8 mouse cellular contexts compared by ENCODE assay signal in the genomic region with DNA sequence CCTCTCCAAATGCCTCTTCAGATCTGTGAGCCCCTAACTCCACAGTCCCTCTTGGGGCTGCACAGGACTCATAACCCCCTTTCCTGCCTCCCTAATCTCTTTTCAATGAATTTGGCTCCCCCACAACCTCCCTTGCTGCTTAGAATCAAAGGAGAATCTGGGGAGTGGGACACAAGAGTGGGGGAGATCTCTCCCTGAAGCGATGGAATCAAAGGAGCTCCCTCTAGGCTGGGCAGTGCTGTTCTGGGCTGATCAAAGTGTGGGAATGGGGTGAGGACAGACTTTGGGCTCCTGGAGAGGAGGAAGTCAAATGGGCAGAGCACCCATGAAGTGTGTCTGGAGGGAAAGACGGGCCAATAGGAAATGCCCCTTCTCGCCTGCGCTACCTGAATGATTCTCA. TPM values are rescaled to one million over a fixed set of nuclear protein-coding genes. Genes with fewer than 3 reads are reported as not detected.
DNase-seq lines count a peak whose midpoint lies in the region; ATAC-seq and TF ChIP-seq lines count a peak whose summit lies in the region.

No protein-coding gene starts in this region.

- H3K4me2 ChIP-seq in heart, embryonic 12.5 days: peak overlapping the region; percentile 94
- peak overlapping the region; percentile 93 for H3K4me2 ChIP-seq in embryonic facial prominence, embryonic 12.5 days (replicated peaks)
- H3K4me2 ChIP-seq in intestine, embryonic 15.5 days (replicated peaks): peak overlapping the region; percentile 93
- H3K4me2 ChIP-seq in midbrain, postnatal 0 days (ENCODE audit: low read depth, low read length, poor library complexity, severe bottlenecking): peak overlapping the region; percentile 96

- DNase-seq in heart, adult 8-10 months (ENCODE audit: low spot score): no peak
- no peak for DNase-seq in midbrain, postnatal 0 days (ENCODE audit: low spot score)
- DNase-seq in urinary bladder, postnatal 36 days (ENCODE audit: low spot score in 2 of 2): no peak
- no peak for DNase-seq in cerebellum, adult 18-20 months
- DNase-seq in frontal cortex, adult 2 months (ENCODE audit: extremely low spot score in 1 of 2, low spot score in 1 of 2): no peak

- peaks cover 50% of the 10 kb centered on the region for H3K4me1 ChIP-seq in heart, embryonic 12.5 days (replicated peaks)
- peaks cover 42% of the 10 kb centered on the region for H3K4me1 ChIP-seq in embryonic facial prominence, embryonic 12.5 days
- peaks cover 38% of the 10 kb centered on the region for H3K4me1 ChIP-seq in intestine, embryonic 15.5 days (replicated peaks)
- H3K4me1 ChIP-seq in midbrain, postnatal 0 days (ENCODE audit: insufficient read depth, low read length): peaks cover 11% of the 10 kb centered on the region

- peak overlapping the region; percentile 83 for H3K4me3 ChIP-seq in heart, embryonic 12.5 days
- peak overlapping the region; percentile 94 for H3K4me3 ChIP-seq in embryonic facial prominence, embryonic 12.5 days
- peak overlapping the region; percentile 76 for H3K4me3 ChIP-seq in intestine, embryonic 15.5 days (replicated peaks)
- peak overlapping the region; percentile 59 for H3K4me3 ChIP-seq in midbrain, postnatal 0 days (ENCODE audit: low read depth, low read length)

- peak overlapping the region; percentile 95 for H3K27ac ChIP-seq in heart, embryonic 12.5 days (ENCODE audit: poor library complexity, severe bottlenecking)
- peak overlapping the region; percentile 97 for H3K27ac ChIP-seq in embryonic facial prominence, embryonic 12.5 days
- H3K27ac ChIP-seq in intestine, embryonic 15.5 days: peak overlapping the region; percentile 97; the same call in 1 of the 2 replicates
- H3K27ac ChIP-seq in midbrain, postnatal 0 days (ENCODE audit: low read depth, low read length): 0 out of 2 replicates have a peak overlapping the region, but pooled peaks have one; percentile 26

- no peak for TF ChIP-seq CTCF in midbrain, postnatal 0 days (IDR thresholded peaks at IDR 0.05)

- H3K36me3 ChIP-seq in heart, embryonic 12.5 days: peaks cover 32% of the 10 kb centered on the region
- H3K36me3 ChIP-seq in embryonic facial prominence, embryonic 12.5 days: peaks cover 29% of the 10 kb centered on the region
- H3K36me3 ChIP-seq in intestine, embryonic 15.5 days: peaks cover 14% of the 10 kb centered on the region
- H3K36me3 ChIP-seq in midbrain, postnatal 0 days (ENCODE audit: insufficient read depth, low read length): 0 out of 2 replicates have a peak, but pooled peaks cover 4% of the 10 kb centered on the region

- 23% methylated on average over 4 of the region's 4 CpGs for WGBS in heart, embryonic 12.5 days
- 3% methylated on average over 4 of the region's 4 CpGs for WGBS in embryonic facial prominence, embryonic 12.5 days
- WGBS in intestine, embryonic 15.5 days: 14% methylated on average over 4 of the region's 4 CpGs
- WGBS in midbrain, postnatal 0 days: 22% methylated on average over 4 of the region's 4 CpGs

- ATAC-seq in heart, embryonic 12.5 days (ENCODE audit: insufficient number of reproducible peaks, low FRiP score): no peak
- no peak for ATAC-seq in embryonic facial prominence, embryonic 12.5 days (ENCODE audit: insufficient number of reproducible peaks, insufficient read depth, low FRiP score, low TSS enrichment)
- ATAC-seq in intestine, embryonic 15.5 days: no peak
- no peak for ATAC-seq in midbrain, postnatal 0 days (ENCODE audit: low FRiP score)

- H3K27me3 ChIP-seq in heart, embryonic 12.5 days (replicated peaks): no peaks in the 10 kb centered on the region
- H3K27me3 ChIP-seq in embryonic facial prominence, embryonic 12.5 days: no peaks in the 10 kb centered on the region
- no peaks in the 10 kb centered on the region for H3K27me3 ChIP-seq in intestine, embryonic 15.5 days (replicated peaks)
- H3K27me3 ChIP-seq in midbrain, postnatal 0 days (ENCODE audit: insufficient read depth, low read length): peaks cover 22% of the 10 kb centered on the region

- H3K9me3 ChIP-seq in heart, embryonic 12.5 days (replicated peaks): no peaks in the 10 kb centered on the region
- no peaks in the 10 kb centered on the region for H3K9me3 ChIP-seq in embryonic facial prominence, embryonic 12.5 days
- no peaks in the 10 kb centered on the region for H3K9me3 ChIP-seq in intestine, embryonic 15.5 days
- no peaks in the 10 kb centered on the region for H3K9me3 ChIP-seq in midbrain, postnatal 0 days (ENCODE audit: low read length)

- peak overlapping the region; percentile 96 for H3K9ac ChIP-seq in heart, embryonic 12.5 days
- peak overlapping the region; percentile 97 for H3K9ac ChIP-seq in embryonic facial prominence, embryonic 12.5 days
- peak overlapping the region; percentile 90 for H3K9ac ChIP-seq in intestine, embryonic 15.5 days
- no peak overlapping the region for H3K9ac ChIP-seq in midbrain, postnatal 0 days (replicated peaks; ENCODE audit: low read length, poor library complexity, severe bottlenecking)

RNA-seq across cellular contexts. Expression of a gene that starts 1.5 kb away (rescaled TPM):
- 53.1 and 55.6 TPM in 2 replicates for polyA plus RNA-seq in heart, embryonic 12.5 days (2016; fragmentation: Nextera tagmentation; extraction: Ambion mirVana)
- 10 to 100 TPM; 43.7 to 47.3 (median 46.3) TPM for total RNA-seq in heart, adult 8-10 months (2022)
- polyA plus RNA-seq in embryonic facial prominence, embryonic 12.5 days (2016; fragmentation: Nextera tagmentation; extraction: Ambion mirVana): 87.3 and 91.6 TPM in 2 replicates
- polyA plus RNA-seq in intestine, embryonic 15.5 days (2015; fragmentation: Nextera tagmentation; extraction: Ambion mirVana): 36.7 and 37.6 TPM in 2 replicates
- 14.0 and 16.0 TPM in 2 replicates for total RNA-seq in midbrain, postnatal 0 days (2014; rRNA removed)
- 4.7 and 4.9 TPM in 2 replicates for polyA plus RNA-seq in midbrain, postnatal 0 days (2015; fragmentation: Nextera tagmentation; extraction: Ambion mirVana)
- 5.6 and 6.0 TPM in 2 replicates for polyA plus RNA-seq in frontal cortex, adult 2 months (2012; rRNA removed)

RNA-seq across cellular contexts. Expression of a gene that starts 18.0 kb away (rescaled TPM):
- 9.4 and 10.2 TPM in 2 replicates for polyA plus RNA-seq in heart, embryonic 12.5 days (2016; fragmentation: Nextera tagmentation; extraction: Ambion mirVana)
- total RNA-seq in heart, adult 8-10 months (2022): 1 to 10 TPM; 1.3 to 2.1 (median 2.0) TPM
- polyA plus RNA-seq in embryonic facial prominence, embryonic 12.5 days (2016; fragmentation: Nextera tagmentation; extraction: Ambion mirVana): 16.0 and 18.8 TPM in 2 replicates
- 14.3 and 15.9 TPM in 2 replicates for polyA plus RNA-seq in intestine, embryonic 15.5 days (2015; fragmentation: Nextera tagmentation; extraction: Ambion mirVana)
- 28.9 and 30.4 TPM in 2 replicates for total RNA-seq in midbrain, postnatal 0 days (2014; rRNA removed)
- 27.0 and 27.8 TPM in 2 replicates for polyA plus RNA-seq in midbrain, postnatal 0 days (2015; fragmentation: Nextera tagmentation; extraction: Ambion mirVana)
- 32.6 and 34.6 TPM in 2 replicates for polyA plus RNA-seq in frontal cortex, adult 2 months (2012; rRNA removed)

RNA-seq across cellular contexts. Expression of a gene that starts 37.2 kb away (rescaled TPM):
- polyA plus RNA-seq in heart, embryonic 12.5 days (2016; fragmentation: Nextera tagmentation; extraction: Ambion mirVana): 46.3 and 47.0 TPM in 2 replicates
- 10 to 100 TPM; 11.5 to 13.2 (median 12.4) TPM for total RNA-seq in heart, adult 8-10 months (2022)
- 87.1 and 93.4 TPM in 2 replicates for polyA plus RNA-seq in embryonic facial prominence, embryonic 12.5 days (2016; fragmentation: Nextera tagmentation; extraction: Ambion mirVana)
- 63.9 and 64.8 TPM in 2 replicates for polyA plus RNA-seq in intestine, embryonic 15.5 days (2015; fragmentation: Nextera tagmentation; extraction: Ambion mirVana)
- total RNA-seq in midbrain, postnatal 0 days (2014; rRNA removed): 11.6 and 17.5 TPM in 2 replicates
- 10.3 and 10.9 TPM in 2 replicates for polyA plus RNA-seq in midbrain, postnatal 0 days (2015; fragmentation: Nextera tagmentation; extraction: Ambion mirVana)
- polyA plus RNA-seq in frontal cortex, adult 2 months (2012; rRNA removed): 8.5 and 9.0 TPM in 2 replicates

RNA-seq across cellular contexts. Expression of a gene that starts 43.9 kb away (rescaled TPM):
- 106 and 107 TPM in 2 replicates for polyA plus RNA-seq in heart, embryonic 12.5 days (2016; fragmentation: Nextera tagmentation; extraction: Ambion mirVana)
- 10 to 100 TPM; 54.4 to 62.6 (median 60.3) TPM for total RNA-seq in heart, adult 8-10 months (2022)
- 171 and 177 TPM in 2 replicates for polyA plus RNA-seq in embryonic facial prominence, embryonic 12.5 days (2016; fragmentation: Nextera tagmentation; extraction: Ambion mirVana)
- polyA plus RNA-seq in intestine, embryonic 15.5 days (2015; fragmentation: Nextera tagmentation; extraction: Ambion mirVana): 117 and 120 TPM in 2 replicates
- total RNA-seq in midbrain, postnatal 0 days (2014; rRNA removed): 112 and 114 TPM in 2 replicates
- polyA plus RNA-seq in midbrain, postnatal 0 days (2015; fragmentation: Nextera tagmentation; extraction: Ambion mirVana): 53.4 and 56.4 TPM in 2 replicates
- 268 and 278 TPM in 2 replicates for polyA plus RNA-seq in frontal cortex, adult 2 months (2012; rRNA removed)

RNA-seq across cellular contexts. Expression of a gene that starts 57.0 kb away (rescaled TPM):
- 10.1 and 10.6 TPM in 2 replicates for polyA plus RNA-seq in heart, embryonic 12.5 days (2016; fragmentation: Nextera tagmentation; extraction: Ambion mirVana)
- 10 to 100 TPM in 2 of 4 experiments, 1 to 10 TPM in 2; 7.7 to 10.4 (median 9.7) TPM for total RNA-seq in heart, adult 8-10 months (2022)
- 6.7 and 8.2 TPM in 2 replicates for polyA plus RNA-seq in embryonic facial prominence, embryonic 12.5 days (2016; fragmentation: Nextera tagmentation; extraction: Ambion mirVana)
- 7.8 and 8.5 TPM in 2 replicates for polyA plus RNA-seq in intestine, embryonic 15.5 days (2015; fragmentation: Nextera tagmentation; extraction: Ambion mirVana)
- total RNA-seq in midbrain, postnatal 0 days (2014; rRNA removed): 24.5 and 29.3 TPM in 2 replicates
- polyA plus RNA-seq in midbrain, postnatal 0 days (2015; fragmentation: Nextera tagmentation; extraction: Ambion mirVana): 35.0 and 41.2 TPM in 2 replicates
- polyA plus RNA-seq in frontal cortex, adult 2 months (2012; rRNA removed): 12.4 and 13.1 TPM in 2 replicates

Comparison
In these comparisons a context has a peak if more than half of its experiments do, and no peak if none do; other contexts are left out.
1. H3K27ac ChIP-seq: peak in every context shown above with its lines; median percentile 97 in embryonic facial prominence, embryonic 12.5 days; 97 in intestine, embryonic 15.5 days; 95 in heart, embryonic 12.5 days; 26 in midbrain, postnatal 0 days.